Mouse (Mus musculus): Measurements from ENCODE around the gene Gm44579. TPM values are rescaled to one million over a fixed set of nuclear protein-coding genes. Genes with fewer than 3 reads are reported as not detected.

Gm44579 gene
- polyA plus RNA-seq, 1 experiment from 2014 or later = not detected

DNA sequence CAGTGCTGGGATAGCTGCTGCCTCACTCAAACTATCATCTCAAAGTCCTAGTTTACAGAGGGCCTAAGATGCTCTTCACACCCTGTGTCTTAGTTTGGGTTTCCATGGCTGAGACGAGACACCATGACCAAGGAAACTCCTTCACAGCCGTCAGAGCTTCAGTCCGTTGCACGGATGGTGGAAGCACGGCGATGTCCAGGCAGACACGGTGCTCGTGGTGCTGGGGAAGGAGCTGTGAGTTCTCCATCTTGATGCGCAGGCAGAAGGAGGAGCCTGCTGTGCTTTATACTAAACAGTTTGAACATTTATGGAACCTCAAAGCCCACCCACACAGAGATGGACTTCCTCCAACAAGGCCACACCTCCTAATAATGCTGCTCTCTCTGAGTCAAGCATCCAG, 83.9 kb downstream of the Gm44579 start:
- DNase-seq (ENCODE audit: low spot score) = no peak

Other genes starting within 250 kb of the Gm44579 start
- gene Col2a1, start 216.3 kb downstream of the Gm44579 start, polyA plus RNA-seq (2015; fragmentation: Nextera tagmentation; extraction: Ambion mirVana) = 0.28 and 0.36 TPM in 2 replicates
- 13.7 and 16.2 TPM in 2 replicates for gene Pfkm, start 128.4 kb downstream of the Gm44579 start, polyA plus RNA-seq (2015; fragmentation: Nextera tagmentation; extraction: Ambion mirVana)
- gene Senp1, start 127.2 kb downstream of the Gm44579 start, polyA plus RNA-seq (2015; fragmentation: Nextera tagmentation; extraction: Ambion mirVana) = 31.5 and 35.9 TPM in 2 replicates
- gene Asb8, start 55.4 kb downstream of the Gm44579 start, polyA plus RNA-seq (2015; fragmentation: Nextera tagmentation; extraction: Ambion mirVana) = 43.2 and 43.6 TPM in 2 replicates
- 0.25 and 0.30 TPM in 2 replicates for gene Ccdc184, start 53.8 kb downstream of the Gm44579 start, polyA plus RNA-seq (2015; fragmentation: Nextera tagmentation; extraction: Ambion mirVana)
- gene Olfr288, start 25.4 kb downstream of the Gm44579 start, polyA plus RNA-seq (2015; fragmentation: Nextera tagmentation; extraction: Ambion mirVana) = not detected in 2 replicates
- not detected in 2 replicates for gene Olfr287, start 79 bp upstream of the Gm44579 start, polyA plus RNA-seq (2015; fragmentation: Nextera tagmentation; extraction: Ambion mirVana)
- gene Olfr286, start 13.5 kb upstream of the Gm44579 start, polyA plus RNA-seq (2015; fragmentation: Nextera tagmentation; extraction: Ambion mirVana) = not detected in 2 replicates
- not detected in 2 replicates for gene H1fnt, start 36.3 kb upstream of the Gm44579 start, polyA plus RNA-seq (2015; fragmentation: Nextera tagmentation; extraction: Ambion mirVana)
- gene Zfp641, start 75.2 kb upstream of the Gm44579 start, polyA plus RNA-seq (2015; fragmentation: Nextera tagmentation; extraction: Ambion mirVana) = 0.40 and 0.46 TPM in 2 replicates
- not detected in 2 replicates for gene Olfr285, start 96.4 kb upstream of the Gm44579 start, polyA plus RNA-seq (2015; fragmentation: Nextera tagmentation; extraction: Ambion mirVana)
- gene Olfr284, start 120.0 kb upstream of the Gm44579 start, polyA plus RNA-seq (2015; fragmentation: Nextera tagmentation; extraction: Ambion mirVana) = not detected in 2 replicates
- gene Olfr283, start 160.0 kb upstream of the Gm44579 start, polyA plus RNA-seq (2015; fragmentation: Nextera tagmentation; extraction: Ambion mirVana) = not detected in 2 replicates
- gene Olfr282, start 210.2 kb upstream of the Gm44579 start, polyA plus RNA-seq (2015; fragmentation: Nextera tagmentation; extraction: Ambion mirVana) = not detected in 2 replicates
- not detected in 2 replicates for gene Olfr281, start 231.6 kb upstream of the Gm44579 start, polyA plus RNA-seq (2015; fragmentation: Nextera tagmentation; extraction: Ambion mirVana)
- 0.03 TPM in 1 of 2 replicates, not detected in the other for gene OR5BS1P, start 248.9 kb upstream of the Gm44579 start, polyA plus RNA-seq (2015; fragmentation: Nextera tagmentation; extraction: Ambion mirVana)